Mouse (Mus musculus) layer of hippocampus, adult 11-12 months (tissue): ENCODE data around the gene Wnt11.

Source experiments
- DNase-seq: peaks from one replicate; pipeline ENCODE4 v3.0.0; 2022; ENCODE audit warnings: low spot score

The Wnt11 gene

GRCm38 (mm10) chr7:98834711-98835321 is at the start of gene Wnt11:
Gene Wnt11, plus strand, starts transcription at chr7:98835112.
- DNase-seq = no peak

- DNase-seq = no peak
These were observed 47.9 kb upstream of the Wnt11 start for GRCm38 (mm10) chr7:98786792-98787612.

DNA sequence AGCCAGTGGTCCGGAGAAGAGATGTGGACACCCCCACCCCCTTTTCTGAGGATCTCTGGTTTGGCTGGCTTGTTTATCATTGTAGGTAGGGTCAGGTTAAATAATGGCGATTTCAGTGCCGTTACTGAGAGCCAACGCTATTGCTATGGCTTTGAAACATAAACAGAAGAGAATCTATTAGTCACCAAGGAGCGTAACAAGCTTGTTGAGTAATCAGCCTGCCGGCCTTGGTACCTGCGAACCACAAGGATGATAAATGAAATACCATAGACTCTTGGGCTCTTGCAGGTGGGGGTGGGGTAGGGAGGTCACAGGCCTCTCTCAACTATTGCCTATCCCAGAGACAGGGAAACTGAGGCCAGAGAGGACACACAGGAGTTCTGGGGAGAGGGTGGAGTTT is 46.2 kb upstream of the Wnt11 start:
- no peak for DNase-seq

- DNase-seq = no peak
These were observed 45.8 kb upstream of the Wnt11 start for GRCm38 (mm10) chr7:98789121-98789520.

DNA sequence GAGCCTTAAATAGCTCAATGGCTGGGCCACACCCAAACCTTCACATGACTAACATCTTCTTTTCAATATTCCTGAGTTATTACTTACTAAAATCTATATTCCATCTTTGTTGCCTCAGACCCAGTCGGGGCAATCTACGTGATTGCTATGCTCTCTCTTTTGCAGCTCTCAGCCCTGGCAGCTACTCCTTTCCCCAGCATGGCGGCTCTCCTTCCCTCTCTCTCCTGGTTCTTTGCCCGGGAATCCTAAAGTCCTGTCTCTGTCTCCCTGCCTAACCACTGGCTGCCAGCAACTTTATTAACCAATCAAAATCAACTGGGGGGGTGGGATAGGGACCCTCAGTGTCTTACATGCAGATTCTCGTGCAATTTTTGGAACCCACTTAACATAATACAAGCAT is 43.0 kb upstream of the Wnt11 start:
- no peak for DNase-seq

- DNase-seq = no peak
These were observed 41.1 kb upstream of the Wnt11 start for GRCm38 (mm10) chr7:98793811-98794210.

DNA sequence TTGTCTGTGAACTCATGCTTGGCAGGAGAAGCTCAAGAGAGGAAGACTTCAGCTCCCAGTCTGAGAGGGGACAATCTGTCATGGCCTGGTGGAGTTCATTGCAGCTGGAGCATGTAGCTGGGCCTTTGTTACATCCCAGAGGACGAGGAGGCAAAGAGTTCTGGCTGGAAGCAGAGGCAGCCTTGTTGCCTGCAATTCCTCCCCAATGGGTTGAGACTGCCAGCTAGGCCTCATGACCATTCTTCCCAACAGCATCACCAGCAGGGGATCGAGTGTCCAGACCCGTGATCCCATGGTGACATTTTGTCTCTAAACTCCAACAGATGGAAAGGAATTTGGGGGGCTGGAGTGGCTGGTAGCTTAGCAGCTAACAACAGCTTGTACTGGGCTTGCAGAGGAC is 40.5 kb upstream of the Wnt11 start:
- no peak for DNase-seq

- no peak for DNase-seq
These were observed 39.3 kb upstream of the Wnt11 start for GRCm38 (mm10) chr7:98795637-98796036.

GRCm38 (mm10) chr7:98797347-98798133 is 37.4 kb upstream of the Wnt11 start:
- no peak for DNase-seq

- DNase-seq = no peak
These were observed 36.8 kb upstream of the Wnt11 start for GRCm38 (mm10) chr7:98798134-98798417.

- no peak for DNase-seq
These were observed 34.5 kb upstream of the Wnt11 start for GRCm38 (mm10) chr7:98800435-98800834.

- no peak for DNase-seq
These were observed 33.8 kb upstream of the Wnt11 start for GRCm38 (mm10) chr7:98801086-98801485.

GRCm38 (mm10) chr7:98803181-98803580 is 31.7 kb upstream of the Wnt11 start:
- DNase-seq = no peak

DNA sequence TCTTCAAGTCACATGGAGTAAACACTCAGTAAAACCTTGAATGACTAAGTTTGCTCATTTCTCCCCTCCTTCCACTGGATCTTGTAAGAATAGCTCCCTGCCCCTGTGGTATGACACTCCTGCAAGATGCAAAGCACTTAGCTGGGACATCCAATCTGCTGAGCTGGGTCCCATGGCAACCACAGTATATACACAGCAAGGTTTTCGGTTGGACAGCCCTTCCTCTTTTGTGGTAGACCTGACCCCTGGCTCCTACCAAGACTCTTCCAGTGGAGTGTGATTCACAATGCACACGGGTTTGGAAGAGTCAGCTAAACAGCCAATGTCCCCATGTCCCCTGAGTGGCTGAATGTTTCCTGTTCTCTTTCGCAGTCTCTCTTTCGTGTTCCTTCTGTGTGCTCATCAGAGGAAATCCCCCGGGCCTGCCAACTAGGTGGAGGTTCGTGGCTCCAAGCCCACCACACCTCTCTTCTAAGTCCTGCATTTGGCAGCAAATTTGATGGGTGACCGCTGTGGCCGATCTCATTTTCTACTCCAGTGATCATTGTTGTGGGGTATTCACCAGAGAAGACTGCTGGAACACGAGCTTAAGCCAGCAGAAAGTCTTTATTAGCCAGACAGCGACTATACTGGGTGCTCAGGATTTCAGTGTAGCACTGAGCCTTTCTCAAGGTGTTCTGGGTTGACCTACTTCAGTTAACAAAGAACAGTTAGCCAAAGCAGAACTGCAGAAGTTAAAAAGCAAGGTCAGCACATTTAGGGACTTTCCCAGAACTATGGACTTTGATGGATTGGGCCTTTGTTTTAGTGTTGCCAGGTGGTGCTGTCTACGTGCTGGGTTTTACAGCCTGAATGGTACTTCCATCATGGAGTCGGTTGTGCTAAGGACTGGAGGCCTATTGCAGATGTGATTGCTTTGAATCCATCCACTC is 29.8 kb upstream of the Wnt11 start:
- DNase-seq = no peak

DNA sequence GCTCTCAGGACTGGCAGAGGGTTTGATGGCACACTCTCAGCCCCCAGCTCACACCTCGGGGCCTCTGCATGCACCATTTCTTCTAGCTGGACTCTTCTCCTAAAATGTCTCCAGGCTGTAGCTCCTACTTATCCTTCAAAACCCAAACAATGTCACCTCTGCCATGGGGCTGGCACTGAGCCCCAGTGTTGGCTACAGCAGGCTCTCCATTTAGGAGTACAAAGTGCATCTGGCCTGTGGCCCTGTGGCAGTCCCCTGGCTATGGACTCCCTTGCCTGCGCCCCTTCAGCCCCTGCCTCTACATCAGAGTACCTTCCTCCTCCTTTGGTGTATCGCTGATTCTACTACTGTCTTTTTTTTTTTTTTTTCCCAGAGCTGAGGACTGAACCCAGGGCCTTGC is 28.0 kb upstream of the Wnt11 start:
- DNase-seq = no peak

DNA sequence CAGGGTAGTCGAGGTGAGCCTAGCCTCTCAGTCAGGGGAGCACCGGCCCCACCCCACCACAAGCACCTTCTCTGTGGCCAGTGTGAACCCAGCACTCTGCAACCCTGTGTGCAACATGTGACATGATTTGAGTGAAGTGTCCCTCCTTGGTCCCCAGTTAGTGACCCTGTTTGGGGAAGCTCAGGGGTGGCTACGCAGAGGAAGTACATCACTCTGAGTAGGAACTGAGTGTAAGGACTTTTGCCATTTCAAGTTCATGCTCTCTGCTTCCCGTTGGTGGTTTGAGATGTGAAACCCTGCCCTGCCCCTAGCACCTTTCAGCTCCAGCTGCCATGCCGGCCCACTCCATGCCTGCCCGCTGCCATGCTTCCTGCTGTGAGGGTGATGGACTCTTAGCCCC is 25.5 kb upstream of the Wnt11 start:
- no peak for DNase-seq

- DNase-seq = no peak
These were observed 24.3 kb upstream of the Wnt11 start for GRCm38 (mm10) chr7:98810619-98811018.

DNA sequence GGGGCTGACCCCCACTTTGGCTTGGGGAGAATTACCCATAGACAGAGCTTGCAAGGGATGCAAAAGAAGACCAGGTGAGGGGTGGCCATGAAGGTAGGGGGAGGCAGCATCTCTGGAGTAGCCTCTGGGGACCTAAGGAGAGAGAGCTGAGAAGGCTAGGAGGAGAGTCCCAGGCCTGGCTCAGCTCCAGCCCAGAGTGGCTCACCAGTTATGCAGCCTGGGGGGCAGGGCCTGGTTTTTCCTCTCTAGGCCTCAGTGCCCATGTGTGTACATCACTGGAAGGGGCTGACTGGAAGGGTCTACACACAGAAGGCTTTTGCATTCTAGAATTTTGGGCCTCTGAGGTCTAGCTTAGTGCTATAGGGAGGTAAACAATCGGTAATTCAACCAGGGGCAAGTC is 14.4 kb upstream of the Wnt11 start:
- DNase-seq = no peak

GRCm38 (mm10) chr7:98822881-98823280 is 12.0 kb upstream of the Wnt11 start:
- no peak for DNase-seq

GRCm38 (mm10) chr7:98823896-98824822 is 10.8 kb upstream of the Wnt11 start:
- DNase-seq = no peak

- no peak for DNase-seq
These were observed 6.9 kb upstream of the Wnt11 start for GRCm38 (mm10) chr7:98828052-98828451.
